Comparison of ENCODE assay signal across 33 mouse cellular contexts in genomic region chr1:168898483-168898882, GRCm38 (mm10).
"Had no signal": no experiment of that assay in that cellular context is flagged by ENCODE, and none has a peak within 500 bp of the region (broad histone marks: within the 10 kb centered on the region; RNA-seq: fewer than 3 reads in every experiment).

No protein-coding gene starts in this region.

- DNase-seq: heart, postnatal 10 days; heart, postnatal 14 days; heart, postnatal 36 days; heart, postnatal 4 days; kidney, adult 11 months; kidney, adult 18-20 months; kidney, adult 2 months; kidney, adult 8-10 months; kidney, adult 9 months; kidney, postnatal 10 days; kidney, postnatal 14 days; kidney, postnatal 25 days; kidney, postnatal 36 days; kidney, postnatal 4 days; layer of hippocampus, adult 9-11 months; layer of hippocampus, postnatal 36 days had no signal

- H3K4me2 ChIP-seq: heart, embryonic 11.5 days; heart, embryonic 12.5 days; heart, embryonic 13.5 days; heart, embryonic 15.5 days; hindbrain, embryonic 12.5 days; hindbrain, embryonic 13.5 days; hindbrain, embryonic 14.5 days; hindbrain, embryonic 15.5 days; kidney, embryonic 15.5 days had no signal

- H3K4me3 ChIP-seq: heart, embryonic 10.5 days; heart, embryonic 12.5 days; heart, embryonic 13.5 days; heart, embryonic 15.5 days; hindbrain, embryonic 10.5 days; hindbrain, embryonic 12.5 days; hindbrain, embryonic 13.5 days; hindbrain, embryonic 15.5 days; kidney, embryonic 15.5 days; layer of hippocampus, adult 2 months; left cerebral cortex, adult 2 months had no signal

- H3K27ac ChIP-seq: heart, embryonic 10.5 days; heart, embryonic 13.5 days; heart, embryonic 15.5 days; hindbrain, embryonic 10.5 days; hindbrain, embryonic 12.5 days; hindbrain, embryonic 13.5 days; hindbrain, embryonic 14.5 days; hindbrain, embryonic 15.5 days; hindbrain, postnatal 0 days; kidney, embryonic 15.5 days; kidney, postnatal 0 days; layer of hippocampus, adult 2 months; left cerebral cortex, adult 2 months had no signal

- H3K27me3 ChIP-seq: heart, embryonic 12.5 days; heart, embryonic 13.5 days; heart, embryonic 15.5 days; hindbrain, embryonic 12.5 days; hindbrain, embryonic 13.5 days; hindbrain, embryonic 15.5 days; kidney, embryonic 15.5 days had no signal

- H3K9me3 ChIP-seq: heart, embryonic 10.5 days; heart, embryonic 12.5 days; heart, embryonic 13.5 days; heart, embryonic 15.5 days; hindbrain, embryonic 10.5 days; hindbrain, embryonic 12.5 days; hindbrain, embryonic 13.5 days; hindbrain, embryonic 15.5 days; kidney, embryonic 15.5 days had no signal

- ATAC-seq: hindbrain, embryonic 16.5 days; hindbrain, postnatal 0 days; inflammation-experienced regulatory T-cells, adult 6 months had no signal

- H3K9ac ChIP-seq: heart, embryonic 12.5 days; heart, embryonic 13.5 days; heart, embryonic 15.5 days; hindbrain, embryonic 12.5 days; hindbrain, embryonic 13.5 days; hindbrain, embryonic 14.5 days; hindbrain, embryonic 15.5 days; kidney, embryonic 15.5 days had no signal

- H3K4me1 ChIP-seq: heart, embryonic 15.5 days; hindbrain, embryonic 10.5 days; hindbrain, embryonic 12.5 days; hindbrain, embryonic 13.5 days; hindbrain, embryonic 15.5 days had no signal

- H3K36me3 ChIP-seq: heart, embryonic 10.5 days; heart, embryonic 12.5 days; heart, embryonic 13.5 days; heart, embryonic 15.5 days; hindbrain, embryonic 10.5 days; hindbrain, embryonic 12.5 days; hindbrain, embryonic 13.5 days; hindbrain, embryonic 15.5 days; kidney, embryonic 15.5 days had no signal
